Mouse (Mus musculus) ES-Bruce4 (cell line): Measurements from ENCODE around the gene Ppp2r3d.

Experiments
- CTCF ChIP-seq: IDR thresholded peaks from one replicate; pipeline ENCODE4 v1.8.1; 2011; ENCODE audit warnings: low read depth, low read length
- EP300 ChIP-seq: IDR thresholded peaks from 2 replicates; pipeline ENCODE4 v1.6.1; 2011; ENCODE audit warnings: low read depth, low read length; ENCODE audit not compliant: insufficient read depth

DNA sequence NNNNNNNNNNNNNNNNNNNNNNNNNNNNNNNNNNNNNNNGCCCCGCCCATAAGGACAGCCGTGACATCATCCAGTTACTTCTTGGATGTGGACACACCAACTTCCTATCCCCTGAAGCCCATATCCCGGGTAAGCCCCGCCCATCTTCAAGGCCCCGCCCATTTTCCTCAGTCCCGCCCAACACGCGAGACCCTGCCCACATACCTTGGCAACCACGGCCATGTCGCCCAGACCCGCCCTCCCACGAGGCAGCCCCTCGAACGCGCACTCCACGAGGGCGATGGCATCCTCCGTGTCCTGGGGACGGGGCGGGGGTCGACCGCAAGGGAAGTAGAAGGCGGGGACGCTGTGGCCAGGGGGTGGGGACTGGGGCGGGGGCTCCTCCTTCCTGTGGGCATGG lies 54.3 kb downstream of the Ppp2r3d start:
- TF ChIP-seq CTCF (no peak), EP300 (no peak)
